Mouse (Mus musculus) cerebellum, adult 8-10 months (tissue): ENCODE data around the gene Fam192a.

Experiments used
- DNase-seq: peaks from one replicate; pipeline ENCODE4 v3.0.0; 2022

Fam192a gene

GRCm38 (mm10) chr8:94601607-94602385 lies at the start of gene Fam192a, which contains the start of gene Rspry1:
Gene Fam192a (minus strand): TSS chr8:94601997.
Gene Rspry1 (plus strand): TSS chr8:94601937.
- DNase-seq, result peak; percentile 100

- DNase-seq, result no peak
Observed at GRCm38 (mm10) chr8:94649496-94649895, 47.7 kb upstream of the Fam192a start.

GRCm38 (mm10) chr8:94646165-94646564 lies 44.4 kb upstream of the Fam192a start:
- DNase-seq, result no peak

- no peak for DNase-seq
Observed at GRCm38 (mm10) chr8:94645202-94645601, 43.4 kb upstream of the Fam192a start.

GRCm38 (mm10) chr8:94641938-94642337 lies 40.1 kb upstream of the Fam192a start:
- no peak for DNase-seq

- DNase-seq, result no peak
Observed at GRCm38 (mm10) chr8:94641183-94641582, 39.4 kb upstream of the Fam192a start.

GRCm38 (mm10) chr8:94634211-94634610 lies 32.4 kb upstream of the Fam192a start:
- DNase-seq, result no peak

- DNase-seq, result no peak
Observed at GRCm38 (mm10) chr8:94633564-94634194, 31.9 kb upstream of the Fam192a start.

- no peak for DNase-seq
Observed at GRCm38 (mm10) chr8:94624885-94625284, 23.1 kb upstream of the Fam192a start.

GRCm38 (mm10) chr8:94607064-94607463 lies 5.3 kb upstream of the Fam192a start:
- DNase-seq, result no peak

GRCm38 (mm10) chr8:94604030-94604429 lies 2.2 kb upstream of the Fam192a start:
- DNase-seq, result no peak

- DNase-seq, result peak; percentile 15
Observed at GRCm38 (mm10) chr8:94602471-94603131, 804 bp upstream of the Fam192a start.

- no peak for DNase-seq
Observed at GRCm38 (mm10) chr8:94601034-94601606, 677 bp downstream of the Fam192a start.

- DNase-seq, result no peak
Observed at GRCm38 (mm10) chr8:94600478-94600877, 1.3 kb downstream of the Fam192a start.

- no peak for DNase-seq
Observed at GRCm38 (mm10) chr8:94594211-94594610, 7.6 kb downstream of the Fam192a start.

- DNase-seq, result no peak
Observed at GRCm38 (mm10) chr8:94591691-94592090, 10.1 kb downstream of the Fam192a start.

- DNase-seq, result no peak
Observed at GRCm38 (mm10) chr8:94584238-94584817, 17.5 kb downstream of the Fam192a start.

GRCm38 (mm10) chr8:94582569-94582968 lies 19.2 kb downstream of the Fam192a start:
- no peak for DNase-seq

- DNase-seq, result no peak
Observed at GRCm38 (mm10) chr8:94581820-94582483, 19.8 kb downstream of the Fam192a start.

- no peak for DNase-seq
Observed at GRCm38 (mm10) chr8:94575148-94575547, 26.6 kb downstream of the Fam192a start.

- peak; percentile 45 for DNase-seq
Observed at GRCm38 (mm10) chr8:94574159-94574907, 27.5 kb downstream of the Fam192a start.

- no peak for DNase-seq
Observed at GRCm38 (mm10) chr8:94571896-94572295, 29.9 kb downstream of the Fam192a start.
